Mouse (Mus musculus): ENCODE data around the gene Malrd1. TPM values are rescaled to one million over a fixed set of nuclear protein-coding genes. Genes with fewer than 3 reads are reported as not detected.

Malrd1 gene
- polyA plus RNA-seq, 1 experiment from 2014 or later, result not detected

DNA sequence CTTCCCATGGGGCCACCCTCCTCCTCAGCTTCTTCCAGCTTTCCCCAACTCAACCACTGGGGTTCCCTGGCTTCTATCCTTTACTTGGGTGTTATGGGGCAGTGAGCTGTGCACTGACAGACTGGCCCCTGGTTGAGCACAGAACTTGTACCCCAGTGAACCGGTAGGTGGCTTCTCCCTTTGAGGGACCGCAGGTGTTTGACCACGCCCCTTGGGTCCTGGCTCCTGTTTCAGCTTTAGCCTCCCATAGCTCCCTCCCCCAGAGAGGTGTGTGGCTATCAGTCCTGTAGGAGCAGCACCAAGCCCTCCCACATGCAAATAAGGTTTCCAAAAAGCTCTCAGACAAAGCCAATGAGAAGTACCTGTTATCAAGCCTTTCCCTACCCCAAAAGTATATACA is 584.4 kb downstream of the Malrd1 start:
- H3K9me3 ChIP-seq (replicated peaks), result no peaks in the 10 kb centered on the region
- H3K27me3 ChIP-seq, result no peaks in the 10 kb centered on the region
- H3K4me3 ChIP-seq, result no peak overlapping the region
- no peak overlapping the region for H3K27ac ChIP-seq
- no peak overlapping the region for H3K4me2 ChIP-seq (replicated peaks)
- WGBS, result 49% methylated on average over 3 of the region's 3 CpGs
- no peaks in the 10 kb centered on the region for H3K36me3 ChIP-seq
- no peak for ATAC-seq (ENCODE audit: low FRiP score)
- no peaks in the 10 kb centered on the region for H3K4me1 ChIP-seq
- no peak overlapping the region for H3K9ac ChIP-seq

DNA sequence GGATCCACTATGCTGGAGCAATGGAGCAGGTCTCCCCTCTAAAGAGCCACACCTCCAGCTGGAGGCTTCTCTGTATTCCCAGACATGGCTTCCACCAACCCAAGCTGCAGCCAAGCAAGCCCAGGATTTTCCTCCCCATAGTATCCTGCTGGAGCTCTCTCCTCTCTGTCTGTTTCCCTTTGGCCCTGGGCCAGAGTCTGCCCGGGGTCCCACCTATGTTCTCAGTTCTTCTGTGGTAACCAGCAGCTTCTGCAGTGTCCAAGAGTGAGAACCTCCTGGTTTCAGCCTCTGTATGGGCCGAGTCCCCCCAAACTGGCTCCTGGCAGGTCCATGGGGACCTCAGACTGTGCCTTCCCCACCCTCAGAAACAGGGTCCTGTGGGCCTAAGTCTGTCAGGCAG is 587.1 kb downstream of the Malrd1 start:
- ATAC-seq (ENCODE audit: low FRiP score), result no peak
- H3K4me3 ChIP-seq, result no peak overlapping the region
- H3K27ac ChIP-seq, result no peak overlapping the region
- H3K27me3 ChIP-seq, result no peaks in the 10 kb centered on the region
- 73% methylated on average over 2 of the region's 2 CpGs for WGBS
- H3K4me1 ChIP-seq, result no peaks in the 10 kb centered on the region
- H3K36me3 ChIP-seq, result no peaks in the 10 kb centered on the region
- no peak overlapping the region for H3K4me2 ChIP-seq (replicated peaks)
- no peak overlapping the region for H3K9ac ChIP-seq
- no peaks in the 10 kb centered on the region for H3K9me3 ChIP-seq (replicated peaks)

DNA sequence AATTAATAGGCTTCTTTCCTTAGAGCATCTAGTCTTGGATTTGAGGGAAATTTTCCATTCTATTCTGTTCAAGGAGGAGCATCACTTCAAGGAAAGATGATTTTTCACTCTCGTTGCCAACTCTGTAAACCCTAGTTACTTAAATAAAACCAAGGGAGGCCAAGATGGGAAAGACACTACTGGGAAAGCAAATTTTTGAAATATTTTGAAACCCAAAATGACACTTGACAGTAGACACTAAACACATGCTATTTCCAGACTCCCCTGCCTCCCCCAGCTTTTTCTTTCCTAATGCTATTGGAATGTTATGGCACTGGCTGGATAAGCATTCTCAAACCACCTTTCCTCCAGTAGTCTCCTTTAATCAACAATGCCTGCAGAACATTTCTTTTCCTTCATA is 621.7 kb downstream of the Malrd1 start:
- no peaks in the 10 kb centered on the region for H3K27me3 ChIP-seq
- ATAC-seq (ENCODE audit: low FRiP score), result no peak

DNA sequence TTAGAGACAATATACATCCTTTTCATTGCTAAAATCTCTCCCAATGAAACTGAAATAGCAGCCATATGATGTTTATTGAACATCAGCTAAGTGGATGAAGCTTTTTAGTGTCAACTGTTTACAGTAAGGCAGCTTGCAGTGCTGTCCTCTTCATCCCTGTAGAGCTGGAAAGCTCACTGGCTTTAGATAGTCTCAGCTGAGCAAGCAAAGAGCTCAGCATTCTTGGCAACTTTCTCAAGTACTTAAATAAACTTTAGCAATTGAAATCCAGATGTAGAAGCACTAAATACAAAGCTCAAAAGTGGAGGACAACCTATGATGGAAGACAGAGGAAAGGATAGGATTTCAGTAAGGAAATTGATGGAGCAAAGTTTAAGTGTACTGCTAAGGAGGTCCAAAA is 626.3 kb downstream of the Malrd1 start:
- Histone ChIP-seq H3K27me3 (no peaks in the 10 kb centered on the region), H3K4me1 (no peaks in the 10 kb centered on the region)
- no peak for ATAC-seq (ENCODE audit: low FRiP score)

More for the DNA sequence above, 621.7 kb downstream of the Malrd1 start:
- 69% methylated on average over 1 of the region's 1 CpGs for WGBS
- no peak overlapping the region for H3K9ac ChIP-seq
- no peak overlapping the region for H3K27ac ChIP-seq
- H3K4me3 ChIP-seq, result no peak overlapping the region
- no peaks in the 10 kb centered on the region for H3K36me3 ChIP-seq
- H3K4me1 ChIP-seq, result no peaks in the 10 kb centered on the region
- no peak overlapping the region for H3K4me2 ChIP-seq (replicated peaks)
- no peaks in the 10 kb centered on the region for H3K9me3 ChIP-seq (replicated peaks)

DNA sequence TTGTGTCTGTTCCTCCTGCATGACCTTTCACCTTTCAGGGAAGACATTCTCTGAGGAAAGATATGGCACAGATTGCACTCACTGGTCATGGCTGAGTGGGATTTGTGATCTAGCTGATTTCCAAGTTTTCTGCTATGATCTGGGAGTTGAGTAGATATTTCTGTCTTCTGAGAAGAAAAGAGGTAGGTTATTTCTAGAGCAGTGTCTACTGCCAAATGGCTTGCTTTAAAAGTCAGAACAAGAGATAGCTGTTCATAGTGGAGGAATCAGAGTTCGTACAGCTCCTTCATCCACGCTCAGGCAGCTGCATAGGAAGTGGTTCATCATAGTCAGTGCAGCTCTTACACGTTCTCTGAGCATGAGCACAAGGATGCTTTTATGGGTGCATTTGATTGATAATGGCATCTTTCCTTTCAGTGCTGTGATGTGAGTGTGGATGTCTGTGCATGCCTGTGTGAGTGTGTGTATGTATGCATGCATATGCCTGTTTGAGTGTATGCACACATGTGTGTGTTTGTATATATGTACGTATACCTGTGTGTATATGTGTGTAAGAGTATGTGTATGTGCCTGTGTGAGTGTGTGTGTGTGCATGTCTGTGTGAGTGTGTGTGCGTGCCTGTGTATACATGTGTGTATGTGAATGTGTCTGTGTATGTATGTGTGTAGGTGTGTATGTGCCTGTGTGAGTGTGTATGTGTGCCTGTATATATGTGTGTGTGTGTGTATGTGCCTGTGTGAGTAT is 637.1 kb downstream of the Malrd1 start:
- no peaks in the 10 kb centered on the region for H3K27me3 ChIP-seq
- no peak overlapping the region for H3K27ac ChIP-seq
- no peaks in the 10 kb centered on the region for H3K9me3 ChIP-seq (replicated peaks)
- H3K4me2 ChIP-seq (replicated peaks), result no peak overlapping the region
- no peak for ATAC-seq (ENCODE audit: low FRiP score)
- 87% methylated on average over 5 of the region's 5 CpGs for WGBS
- H3K36me3 ChIP-seq, result no peaks in the 10 kb centered on the region
- no peak overlapping the region for H3K9ac ChIP-seq
- no peak overlapping the region for H3K4me3 ChIP-seq
- H3K4me1 ChIP-seq, result no peaks in the 10 kb centered on the region

More for the DNA sequence above, 626.3 kb downstream of the Malrd1 start:
- Histone ChIP-seq H3K27ac (no peak overlapping the region), H3K4me2 (replicated peaks) (no peak overlapping the region), H3K4me3 (no peak overlapping the region), H3K9ac (no peak overlapping the region), H3K36me3 (no peaks in the 10 kb centered on the region), H3K9me3 (replicated peaks) (no peaks in the 10 kb centered on the region)

DNA sequence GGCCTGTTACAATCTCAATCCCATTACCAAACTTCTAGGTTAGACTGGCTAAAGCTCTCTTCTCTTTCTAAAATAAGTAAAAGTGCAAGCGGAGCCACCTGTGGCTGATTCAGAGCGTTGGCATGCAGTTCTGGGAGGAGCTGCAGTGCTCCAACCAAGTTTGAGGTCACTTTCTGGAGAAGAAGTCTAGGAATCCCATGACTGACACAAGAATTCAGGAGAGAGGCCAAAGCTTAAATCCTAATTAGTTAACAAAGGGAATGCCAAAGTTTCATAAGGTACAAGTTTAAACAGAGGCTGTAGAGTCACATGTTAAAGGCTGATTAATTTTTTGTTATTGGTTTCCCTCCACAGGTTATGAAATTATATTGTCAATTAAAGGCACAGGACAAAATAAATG is 642.3 kb downstream of the Malrd1 start:
- Histone ChIP-seq H3K9ac (no peak overlapping the region), H3K4me1 (no peaks in the 10 kb centered on the region), H3K4me2 (replicated peaks) (no peak overlapping the region), H3K36me3 (no peaks in the 10 kb centered on the region), H3K4me3 (no peak overlapping the region), H3K9me3 (replicated peaks) (no peaks in the 10 kb centered on the region), H3K27ac (no peak overlapping the region), H3K27me3 (no peaks in the 10 kb centered on the region)
- no peak for ATAC-seq (ENCODE audit: low FRiP score)
- WGBS, result 77% methylated on average over 2 of the region's 2 CpGs

DNA sequence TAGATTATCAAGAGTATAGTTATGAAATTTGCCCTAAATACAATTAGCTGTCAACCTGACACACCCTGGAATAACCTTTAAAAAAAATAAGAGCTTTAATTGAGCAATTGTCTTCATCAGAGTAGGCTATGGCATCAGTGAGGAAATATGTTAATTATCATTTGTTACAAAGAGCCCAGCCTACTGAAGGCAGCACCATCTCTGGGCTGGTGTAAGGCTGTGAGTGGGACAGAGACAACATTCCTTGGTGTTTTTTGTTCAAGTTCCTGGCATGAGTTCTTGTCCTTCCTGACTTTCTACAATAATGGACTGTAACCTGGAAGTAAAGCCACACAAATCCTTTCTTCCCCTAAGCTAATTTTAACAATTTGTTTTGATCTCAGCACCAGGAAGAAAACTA is 645.8 kb downstream of the Malrd1 start:
- no peaks in the 10 kb centered on the region for H3K36me3 ChIP-seq
- H3K9me3 ChIP-seq (replicated peaks), result no peaks in the 10 kb centered on the region
- H3K4me1 ChIP-seq, result no peaks in the 10 kb centered on the region
- no peak overlapping the region for H3K27ac ChIP-seq
- no peak overlapping the region for H3K9ac ChIP-seq
- H3K4me2 ChIP-seq (replicated peaks), result no peak overlapping the region
- H3K27me3 ChIP-seq, result no peaks in the 10 kb centered on the region
- ATAC-seq (ENCODE audit: low FRiP score), result no peak
- no peak overlapping the region for H3K4me3 ChIP-seq

DNA sequence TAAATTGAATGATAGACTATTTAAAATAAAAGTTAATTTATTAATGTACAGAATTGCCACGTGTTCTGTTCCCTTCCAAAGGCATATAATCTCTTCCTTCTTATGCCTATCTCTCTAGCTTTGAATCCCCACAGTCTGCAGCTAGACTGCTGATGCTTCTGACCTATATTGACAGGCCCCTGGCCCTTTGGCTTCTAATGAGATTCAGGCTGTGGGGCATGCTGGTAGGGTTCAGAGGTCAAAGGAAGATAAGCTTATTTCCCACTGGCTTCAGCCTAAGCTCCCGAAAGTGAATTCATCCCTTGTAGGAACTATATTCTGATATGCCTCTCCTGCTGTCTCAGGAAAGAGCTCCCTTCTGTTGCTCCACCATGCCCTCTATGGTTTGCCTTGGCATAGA is 647.1 kb downstream of the Malrd1 start:
- no peak for ATAC-seq (ENCODE audit: low FRiP score)
- H3K36me3 ChIP-seq, result no peaks in the 10 kb centered on the region
- no peaks in the 10 kb centered on the region for H3K4me1 ChIP-seq
- H3K27ac ChIP-seq, result no peak overlapping the region
- H3K27me3 ChIP-seq, result no peaks in the 10 kb centered on the region
- H3K9me3 ChIP-seq (replicated peaks), result no peaks in the 10 kb centered on the region
- H3K4me2 ChIP-seq (replicated peaks), result no peak overlapping the region
- 38% methylated on average over 2 of the region's 2 CpGs for WGBS
- H3K9ac ChIP-seq, result no peak overlapping the region
- H3K4me3 ChIP-seq, result no peak overlapping the region

DNA sequence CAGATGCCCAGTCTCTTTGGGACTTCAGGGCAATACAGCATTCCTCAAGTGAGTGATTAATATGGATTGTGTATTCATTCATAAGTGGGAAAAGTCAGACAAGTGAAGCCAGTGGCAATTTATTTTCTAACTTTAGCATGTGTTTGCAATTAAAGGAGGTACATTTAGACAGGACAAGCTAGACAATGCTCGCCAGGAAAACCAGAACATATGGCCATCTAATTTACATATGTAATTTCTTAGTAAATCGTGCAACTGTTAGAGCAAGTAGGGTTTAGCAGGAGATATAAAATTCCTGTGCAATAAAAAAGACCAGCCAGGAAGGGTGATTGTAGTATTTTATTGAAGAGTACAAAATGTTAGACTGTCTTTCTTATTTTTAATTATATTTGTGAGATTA is 655.9 kb downstream of the Malrd1 start:
- H3K9ac ChIP-seq, result no peak overlapping the region
- H3K27me3 ChIP-seq, result no peaks in the 10 kb centered on the region
- H3K4me1 ChIP-seq, result no peaks in the 10 kb centered on the region
- WGBS, result 59% methylated on average over 2 of the region's 2 CpGs
- no peak for ATAC-seq (ENCODE audit: low FRiP score)
- H3K27ac ChIP-seq, result no peak overlapping the region
- no peaks in the 10 kb centered on the region for H3K36me3 ChIP-seq
- no peaks in the 10 kb centered on the region for H3K9me3 ChIP-seq (replicated peaks)
- H3K4me3 ChIP-seq, result no peak overlapping the region
- H3K4me2 ChIP-seq (replicated peaks), result no peak overlapping the region

DNA sequence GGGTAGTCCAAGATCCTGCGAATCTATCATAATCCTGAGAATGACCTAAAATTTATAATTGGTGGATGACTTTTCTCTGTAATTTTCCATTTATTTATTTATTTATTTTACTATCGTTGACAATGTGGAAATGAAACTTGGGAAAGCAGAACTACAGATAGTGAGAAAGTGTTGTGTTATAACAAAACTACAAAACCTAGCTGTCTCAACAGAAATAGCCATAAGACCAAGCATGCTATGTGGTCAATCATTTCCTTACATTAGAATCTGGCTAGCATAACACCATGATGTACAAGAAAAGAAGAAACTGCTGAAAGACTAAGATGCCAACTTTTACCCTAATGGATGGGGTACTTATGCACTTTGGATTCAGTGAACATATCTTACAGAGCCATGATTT is 656.9 kb downstream of the Malrd1 start:
- 93% methylated on average over 2 of the region's 2 CpGs for WGBS

DNA sequence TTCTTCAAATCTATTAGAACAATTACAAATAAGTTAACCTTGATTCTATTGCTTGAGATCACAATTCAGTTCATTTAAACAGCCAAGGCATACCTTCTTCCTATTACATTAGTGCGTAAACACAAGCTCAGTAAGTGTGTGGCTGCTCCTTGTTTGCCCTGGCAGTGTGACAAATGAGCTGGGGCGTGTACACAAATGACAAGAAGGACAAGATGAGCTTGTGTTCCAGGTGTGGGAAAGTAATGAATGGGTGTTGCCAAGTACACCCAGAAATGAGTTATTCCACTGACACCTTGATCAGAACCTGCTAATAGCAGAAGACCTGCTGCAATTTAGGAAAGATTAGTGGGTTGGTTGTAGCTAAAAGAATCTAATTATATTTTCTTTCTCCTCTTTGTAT is 683.7 kb downstream of the Malrd1 start:
- ATAC-seq (ENCODE audit: low FRiP score), result no peak
- whole genome bisulfite sequencing, result 69% methylated on average over 2 of the region's 2 CpGs

More for the DNA sequence above, 656.9 kb downstream of the Malrd1 start:
- no peaks in the 10 kb centered on the region for H3K27me3 ChIP-seq
- H3K36me3 ChIP-seq, result no peaks in the 10 kb centered on the region
- no peak overlapping the region for H3K27ac ChIP-seq
- no peak overlapping the region for H3K4me2 ChIP-seq (replicated peaks)
- no peaks in the 10 kb centered on the region for H3K4me1 ChIP-seq
- H3K9ac ChIP-seq, result no peak overlapping the region
- no peak overlapping the region for H3K4me3 ChIP-seq
- ATAC-seq (ENCODE audit: low FRiP score), result no peak
- no peaks in the 10 kb centered on the region for H3K9me3 ChIP-seq (replicated peaks)

DNA sequence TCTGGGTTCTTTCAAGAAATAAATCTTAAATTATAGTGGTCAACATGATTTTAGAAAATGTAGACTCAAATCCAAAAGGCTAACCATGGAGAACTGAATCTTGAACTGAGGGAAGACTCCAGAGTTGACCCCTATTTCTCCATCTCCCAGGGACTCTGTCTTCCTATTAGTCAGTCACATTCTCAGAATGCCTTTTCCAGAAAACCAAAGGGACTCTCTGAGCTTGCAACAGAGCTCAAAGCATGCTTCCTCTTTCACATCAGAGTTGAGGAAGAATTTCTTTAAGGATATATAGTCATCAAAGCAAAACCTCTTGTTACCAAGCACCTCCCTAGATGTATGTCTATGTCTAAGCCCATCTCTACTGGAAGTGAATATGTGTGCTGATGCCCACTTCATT is 686.5 kb downstream of the Malrd1 start:
- no peak for ATAC-seq (ENCODE audit: low FRiP score)
- H3K4me1 ChIP-seq, result no peaks in the 10 kb centered on the region
- H3K4me3 ChIP-seq, result no peak overlapping the region
- no peak overlapping the region for H3K9ac ChIP-seq
- no peak overlapping the region for H3K27ac ChIP-seq
- no peak overlapping the region for H3K4me2 ChIP-seq (replicated peaks)
- H3K27me3 ChIP-seq, result no peaks in the 10 kb centered on the region
- H3K36me3 ChIP-seq, result no peaks in the 10 kb centered on the region
- H3K9me3 ChIP-seq (replicated peaks), result no peaks in the 10 kb centered on the region

More for the DNA sequence above, 683.7 kb downstream of the Malrd1 start:
- H3K27ac ChIP-seq, result no peak overlapping the region
- no peaks in the 10 kb centered on the region for H3K4me1 ChIP-seq
- no peak overlapping the region for H3K4me3 ChIP-seq
- no peaks in the 10 kb centered on the region for H3K27me3 ChIP-seq
- H3K4me2 ChIP-seq (replicated peaks), result no peak overlapping the region
- no peaks in the 10 kb centered on the region for H3K9me3 ChIP-seq (replicated peaks)
- no peaks in the 10 kb centered on the region for H3K36me3 ChIP-seq
- no peak overlapping the region for H3K9ac ChIP-seq

DNA sequence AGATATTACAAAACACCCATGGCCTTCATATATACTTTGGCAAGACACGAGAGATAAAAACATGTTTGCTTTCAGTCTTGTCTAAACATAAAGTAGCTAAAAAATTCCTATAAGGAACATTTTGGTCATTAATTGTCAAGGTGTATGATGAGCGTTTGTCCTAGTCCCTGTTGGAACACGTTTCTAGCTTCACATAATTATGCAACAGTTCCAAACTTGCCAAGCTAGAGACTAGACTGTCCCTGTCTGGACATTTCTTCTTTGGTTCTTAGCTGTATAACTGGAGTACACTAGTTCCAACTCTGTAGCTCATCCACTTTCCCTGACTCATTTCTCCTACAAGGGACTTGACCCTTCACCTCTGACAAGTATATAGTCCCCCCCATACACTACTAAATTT is 687.8 kb downstream of the Malrd1 start:
- Histone ChIP-seq H3K27ac (no peak overlapping the region), H3K9ac (no peak overlapping the region), H3K9me3 (replicated peaks) (no peaks in the 10 kb centered on the region), H3K4me2 (replicated peaks) (no peak overlapping the region), H3K4me3 (no peak overlapping the region), H3K4me1 (no peaks in the 10 kb centered on the region), H3K27me3 (no peaks in the 10 kb centered on the region), H3K36me3 (no peaks in the 10 kb centered on the region)
- WGBS, result 84% methylated on average over 3 of the region's 3 CpGs
- no peak for ATAC-seq (ENCODE audit: low FRiP score)
